Comparison of ENCODE assay signal across 22 mouse cellular contexts in the genomic region with DNA sequence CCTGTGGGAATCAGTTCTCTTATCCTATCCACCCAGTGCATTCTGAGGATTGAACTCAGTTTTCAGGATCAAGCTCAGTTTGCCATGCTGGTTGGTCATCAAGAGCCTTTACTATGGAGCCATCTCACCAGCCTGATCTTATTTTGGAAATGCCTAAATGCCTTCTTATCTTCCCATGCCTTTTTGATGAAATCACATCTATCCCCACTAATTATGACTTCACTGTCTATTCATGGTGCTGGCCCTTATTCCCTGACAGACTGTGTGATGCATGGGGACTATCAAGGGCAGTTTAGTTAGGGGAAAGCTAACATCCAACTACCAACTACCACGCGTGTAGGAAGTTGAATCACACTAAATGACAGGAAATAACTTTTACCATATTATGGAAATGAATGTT.
DNase-seq lines count a peak whose midpoint lies in the region; ATAC-seq and TF ChIP-seq lines count a peak whose summit lies in the region.
"Had no signal": no experiment of that assay in that cellular context is flagged by ENCODE, and none has a peak within 500 bp of the region (broad histone marks: within the 10 kb centered on the region; RNA-seq: fewer than 3 reads in every experiment).

No protein-coding gene starts in this region.

- H3K4me3 ChIP-seq in heart, adult 2 months, result no peak overlapping the region
- no peak overlapping the region for H3K4me3 ChIP-seq in embryonic fibroblast, embryonic 13.5 days (ENCODE audit: insufficient read depth, low read length)
- H3K4me3 ChIP-seq: embryonic facial prominence, embryonic 13.5 days; embryonic facial prominence, embryonic 15.5 days; forebrain, embryonic 13.5 days; forebrain, embryonic 15.5 days had no signal

- TF ChIP-seq POLR2A in heart, adult 2 months (IDR thresholded peaks at IDR 0.05; ENCODE audit: insufficient read depth, low read depth, low read length), result no peak
- no peak for TF ChIP-seq POLR2A in embryonic fibroblast, embryonic 13.5 days (IDR thresholded peaks at IDR 0.05; ENCODE audit: low read depth, low read length)

- no peaks in the 10 kb centered on the region for H3K27me3 ChIP-seq in heart, adult 2 months (ENCODE audit: control insufficient read depth, insufficient read depth, low read length)
- H3K27me3 ChIP-seq: embryonic facial prominence, embryonic 13.5 days; embryonic facial prominence, embryonic 15.5 days; forebrain, embryonic 13.5 days; forebrain, embryonic 15.5 days; Patski had no signal

- peak overlapping the region; percentile 26 for H3K27ac ChIP-seq in heart, adult 2 months
- H3K27ac ChIP-seq in embryonic fibroblast, embryonic 13.5 days (ENCODE audit: insufficient read depth, low read length), result peak overlapping the region; percentile 26; the same call in 1 of the 2 replicates
- H3K27ac ChIP-seq: embryonic facial prominence, embryonic 13.5 days; embryonic facial prominence, embryonic 15.5 days; forebrain, embryonic 13.5 days; forebrain, embryonic 15.5 days had no signal

- peaks cover 11% of the 10 kb centered on the region for H3K4me1 ChIP-seq in heart, adult 2 months (ENCODE audit: control insufficient read depth, insufficient read depth, low read length)
- H3K4me1 ChIP-seq in embryonic fibroblast, embryonic 13.5 days (ENCODE audit: control insufficient read depth, insufficient read depth, low read length), result peaks cover 7% of the 10 kb centered on the region
- H3K4me1 ChIP-seq: forebrain, embryonic 13.5 days had no signal

- H3K79me2 ChIP-seq in heart, adult 2 months (replicated peaks; ENCODE audit: control insufficient read depth, insufficient read depth, low read length), result no peaks in the 10 kb centered on the region

- TF ChIP-seq EP300 in heart, adult 2 months (IDR thresholded peaks at IDR 0.05; ENCODE audit: insufficient read depth, low read depth, low read length), result no peak

- H3K9ac ChIP-seq in heart, adult 2 months (ENCODE audit: low read depth, low read length), result no peak overlapping the region
- H3K9ac ChIP-seq: embryonic facial prominence, embryonic 13.5 days; embryonic facial prominence, embryonic 15.5 days; forebrain, embryonic 13.5 days; forebrain, embryonic 15.5 days had no signal

- H3K36me3 ChIP-seq in heart, adult 2 months (ENCODE audit: control insufficient read depth, insufficient read depth, low read length), result no peaks in the 10 kb centered on the region
- H3K36me3 ChIP-seq: embryonic facial prominence, embryonic 13.5 days; embryonic facial prominence, embryonic 15.5 days; forebrain, embryonic 15.5 days had no signal

- DNase-seq in heart, adult 2 months, result no peak
- DNase-seq in heart, postnatal 36 days, result no peak
- peak; percentile 25 for DNase-seq in 3T3-L1 (ENCODE audit: low read depth, low spot score)
- DNase-seq in spleen, postnatal 36 days (ENCODE audit: low spot score in 2 of 2), result no peak
- DNase-seq: adrenal gland, adult 8-10 months; adrenal gland, postnatal 14 days; adrenal gland, postnatal 36 days; cerebellum, adult 11 months; cerebellum, adult 18-20 months; cerebellum, adult 8-10 months; cerebellum, adult 9-11 months; cerebellum, postnatal 14 days; cerebellum, postnatal 36 days; embryo, embryonic 11 days had no signal

- WGBS in heart, adult 2 months, result 41% methylated on average over 2 of the region's 2 CpGs

- no peak for TF ChIP-seq CTCF in heart, adult 2 months (IDR thresholded peaks at IDR 0.05)
- TF ChIP-seq CTCF in embryonic fibroblast, embryonic 13.5 days (IDR thresholded peaks at IDR 0.05; ENCODE audit: borderline replicate concordance, insufficient read depth, low read length), result no peak

- intact Hi-C loops in heart, adult 2 months (cut with DNase I), result no loop called here
- intact Hi-C loops in heart, postnatal 36 days (cut with DNase I), result no loop called here

- no peak for ATAC-seq in cerebellum, adult (ENCODE audit: insufficient number of reproducible peaks, low FRiP score, low TSS enrichment)
- ATAC-seq: activated CD4-positive, CD25-positive, alpha-beta regulatory T cell, adult 4 months; forebrain, embryonic 13.5 days; forebrain, embryonic 15.5 days; Patski had no signal
